Mouse (Mus musculus): ENCODE results near the gene Vax1.

Gene Vax1

GRCm38 (mm10) chr19:59169936-59170765 lies at the start of gene Vax1:
Gene Vax1, minus strand, starts transcription at chr19:59170056.
- DNase-seq (ENCODE audit: low spot score in 2 of 2): no peak

GRCm38 (mm10) chr19:59218991-59219390 lies 49.1 kb upstream of the Vax1 start, which contains the start of gene Kcnk18:
Gene Kcnk18, plus strand, starts transcription at chr19:59219214.
- DNase-seq (ENCODE audit: low spot score in 2 of 2): no peak

GRCm38 (mm10) chr19:59216891-59217290 lies 47.0 kb upstream of the Vax1 start:
- DNase-seq (ENCODE audit: low spot score in 2 of 2): no peak

GRCm38 (mm10) chr19:59208986-59209385 lies 39.1 kb upstream of the Vax1 start:
- DNase-seq (ENCODE audit: low spot score in 2 of 2): no peak

GRCm38 (mm10) chr19:59208475-59208874 lies 38.6 kb upstream of the Vax1 start:
- peak; percentile 27 to 59 for DNase-seq (ENCODE audit: low spot score in 2 of 2)

- DNase-seq (ENCODE audit: low spot score in 2 of 2): peak in 1 of 2 experiments; percentile 18
These were observed 28.3 kb upstream of the Vax1 start for GRCm38 (mm10) chr19:59198161-59198560.

GRCm38 (mm10) chr19:59196111-59196666 lies 26.3 kb upstream of the Vax1 start:
- DNase-seq (ENCODE audit: low spot score in 2 of 2): no peak

- DNase-seq (ENCODE audit: low spot score in 2 of 2): no peak
These were observed 25.4 kb upstream of the Vax1 start for GRCm38 (mm10) chr19:59195181-59195770.

- no peak for DNase-seq (ENCODE audit: low spot score in 2 of 2)
These were observed 24.3 kb upstream of the Vax1 start for GRCm38 (mm10) chr19:59193986-59194820.

- DNase-seq (ENCODE audit: low spot score in 2 of 2): no peak
These were observed 23.6 kb upstream of the Vax1 start for GRCm38 (mm10) chr19:59193456-59193855.

GRCm38 (mm10) chr19:59192491-59192890 lies 22.6 kb upstream of the Vax1 start:
- no peak for DNase-seq (ENCODE audit: low spot score in 2 of 2)

GRCm38 (mm10) chr19:59191123-59191505 lies 21.3 kb upstream of the Vax1 start:
- no peak for DNase-seq (ENCODE audit: low spot score in 2 of 2)

GRCm38 (mm10) chr19:59190431-59191122 lies 20.7 kb upstream of the Vax1 start:
- DNase-seq (ENCODE audit: low spot score in 2 of 2): no peak

GRCm38 (mm10) chr19:59188981-59189380 lies 19.1 kb upstream of the Vax1 start:
- DNase-seq (ENCODE audit: low spot score in 2 of 2): no peak

- no peak for DNase-seq (ENCODE audit: low spot score in 2 of 2)
These were observed 14.1 kb upstream of the Vax1 start for GRCm38 (mm10) chr19:59184000-59184399.

- no peak for DNase-seq (ENCODE audit: low spot score in 2 of 2)
These were observed 3.6 kb upstream of the Vax1 start for GRCm38 (mm10) chr19:59173341-59174015.

- DNase-seq (ENCODE audit: low spot score in 2 of 2): no peak
These were observed 2.9 kb upstream of the Vax1 start for GRCm38 (mm10) chr19:59172781-59173180.

GRCm38 (mm10) chr19:59171871-59172245 lies 2.0 kb upstream of the Vax1 start:
- DNase-seq (ENCODE audit: low spot score in 2 of 2): no peak

- DNase-seq (ENCODE audit: low spot score in 2 of 2): no peak
These were observed 1.5 kb upstream of the Vax1 start for GRCm38 (mm10) chr19:59171151-59171870.

GRCm38 (mm10) chr19:59170766-59171095 lies 875 bp upstream of the Vax1 start:
- no peak for DNase-seq (ENCODE audit: low spot score in 2 of 2)

Data from right cerebral cortex, postnatal 36 days (tissue).